Mouse (Mus musculus): ENCODE results near the gene Dhcr7.

Gene Dhcr7

GRCm38 (mm10) chr7:143837705-143838358 lies 14.9 kb downstream of the Dhcr7 start:
- Histone ChIP-seq H3K9me3 (ENCODE audit: low read length) (no peaks in the 10 kb centered on the region), H3K4me3 (replicated peaks; ENCODE audit: low read length) (no peak overlapping the region), H3K27me3 (ENCODE audit: insufficient read depth, low read length) (no peaks in the 10 kb centered on the region), H3K36me3 (ENCODE audit: insufficient read depth, low read length) (peaks cover 99% of the 10 kb centered on the region), H3K4me1 (replicated peaks; ENCODE audit: low read depth, low read length) (peaks cover 46% of the 10 kb centered on the region)
- TF ChIP-seq NANOG (IDR thresholded peaks at IDR 0.05; ENCODE audit: borderline replicate concordance, low read length) (no peak), POU5F1 (IDR thresholded peaks at IDR 0.05; ENCODE audit: borderline replicate concordance, low read length) (no peak), CTCF (conservative IDR thresholded peaks at IDR 0.05; ENCODE audit: low read length) (no peak)

DNA sequence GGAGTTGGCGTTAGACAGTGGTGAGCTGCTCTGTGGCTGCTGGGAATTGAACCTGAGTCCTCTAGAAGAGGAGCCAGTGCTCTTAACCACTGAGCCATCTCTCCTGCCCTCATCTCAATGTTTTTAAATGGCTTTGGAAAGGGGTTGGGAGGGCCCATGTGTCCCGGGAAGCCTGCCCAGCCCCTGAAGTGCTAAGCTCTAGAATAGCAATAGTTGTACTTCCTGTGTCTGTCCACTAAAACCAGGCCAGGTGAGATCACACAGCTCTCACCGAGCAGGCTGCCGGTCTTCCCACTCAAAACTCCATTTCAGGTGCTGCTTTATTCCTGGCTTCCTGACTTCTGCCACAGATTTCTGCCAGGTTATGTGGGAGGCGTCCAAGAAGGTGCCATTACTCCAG lies 17.2 kb downstream of the Dhcr7 start:
- Histone ChIP-seq H3K4me3 (replicated peaks; ENCODE audit: low read length) (no peak overlapping the region), H3K4me1 (replicated peaks; ENCODE audit: low read depth, low read length) (peaks cover 25% of the 10 kb centered on the region), H3K27me3 (ENCODE audit: insufficient read depth, low read length) (no peaks in the 10 kb centered on the region), H3K9me3 (ENCODE audit: low read length) (no peaks in the 10 kb centered on the region), H3K36me3 (ENCODE audit: insufficient read depth, low read length) (peaks cover 99% of the 10 kb centered on the region)
- TF ChIP-seq NANOG (IDR thresholded peaks at IDR 0.05; ENCODE audit: borderline replicate concordance, low read length) (no peak), POU5F1 (IDR thresholded peaks at IDR 0.05; ENCODE audit: borderline replicate concordance, low read length) (no peak), CTCF (conservative IDR thresholded peaks at IDR 0.05; ENCODE audit: low read length) (no peak)

DNA sequence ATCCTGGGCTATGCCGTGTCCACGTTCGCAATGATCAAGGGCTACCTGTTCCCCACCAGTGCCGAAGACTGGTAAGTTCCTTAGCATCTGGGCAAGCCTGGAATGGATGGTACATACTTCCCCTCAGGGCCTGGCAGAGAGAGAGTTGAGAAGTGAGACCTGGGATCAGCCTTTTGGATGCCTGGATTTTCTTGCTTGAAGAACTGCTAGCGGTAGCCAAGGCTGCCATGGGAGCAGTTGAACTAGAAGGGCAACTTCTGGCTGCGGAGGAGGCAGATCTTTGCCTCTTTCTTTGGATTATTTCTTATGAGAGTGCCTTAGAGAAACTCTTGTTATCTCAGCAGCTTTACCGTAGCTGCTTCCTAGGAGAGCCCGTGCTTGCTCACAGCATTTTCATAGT lies 18.4 kb downstream of the Dhcr7 start:
- Histone ChIP-seq H3K4me1 (replicated peaks; ENCODE audit: low read depth, low read length) (peaks cover 13% of the 10 kb centered on the region), H3K4me3 (replicated peaks; ENCODE audit: low read length) (no peak overlapping the region), H3K9me3 (ENCODE audit: low read length) (no peaks in the 10 kb centered on the region), H3K36me3 (ENCODE audit: insufficient read depth, low read length) (peaks cover 99% of the 10 kb centered on the region), H3K27me3 (ENCODE audit: insufficient read depth, low read length) (no peaks in the 10 kb centered on the region)
- TF ChIP-seq CTCF (conservative IDR thresholded peaks at IDR 0.05; ENCODE audit: low read length) (no peak), POU5F1 (IDR thresholded peaks at IDR 0.05; ENCODE audit: borderline replicate concordance, low read length) (no peak), NANOG (IDR thresholded peaks at IDR 0.05; ENCODE audit: borderline replicate concordance, low read length) (no peak)

- no peak for TF ChIP-seq CTCF (conservative IDR thresholded peaks at IDR 0.05; ENCODE audit: low read length)
- TF ChIP-seq NANOG (IDR thresholded peaks at IDR 0.05; ENCODE audit: borderline replicate concordance, low read length), result no peak
- no peak for TF ChIP-seq POU5F1 (IDR thresholded peaks at IDR 0.05; ENCODE audit: borderline replicate concordance, low read length)
- no peak overlapping the region for H3K4me3 ChIP-seq (replicated peaks; ENCODE audit: low read length)
- H3K27me3 ChIP-seq (ENCODE audit: insufficient read depth, low read length), result no peaks in the 10 kb centered on the region
- H3K4me1 ChIP-seq (replicated peaks; ENCODE audit: low read depth, low read length), result peaks cover 12% of the 10 kb centered on the region
- H3K36me3 ChIP-seq (ENCODE audit: insufficient read depth, low read length), result peaks cover 59% of the 10 kb centered on the region
- no peaks in the 10 kb centered on the region for H3K9me3 ChIP-seq (ENCODE audit: low read length)
These were observed 25.3 kb downstream of the Dhcr7 start for GRCm38 (mm10) chr7:143848127-143848767.

DNA sequence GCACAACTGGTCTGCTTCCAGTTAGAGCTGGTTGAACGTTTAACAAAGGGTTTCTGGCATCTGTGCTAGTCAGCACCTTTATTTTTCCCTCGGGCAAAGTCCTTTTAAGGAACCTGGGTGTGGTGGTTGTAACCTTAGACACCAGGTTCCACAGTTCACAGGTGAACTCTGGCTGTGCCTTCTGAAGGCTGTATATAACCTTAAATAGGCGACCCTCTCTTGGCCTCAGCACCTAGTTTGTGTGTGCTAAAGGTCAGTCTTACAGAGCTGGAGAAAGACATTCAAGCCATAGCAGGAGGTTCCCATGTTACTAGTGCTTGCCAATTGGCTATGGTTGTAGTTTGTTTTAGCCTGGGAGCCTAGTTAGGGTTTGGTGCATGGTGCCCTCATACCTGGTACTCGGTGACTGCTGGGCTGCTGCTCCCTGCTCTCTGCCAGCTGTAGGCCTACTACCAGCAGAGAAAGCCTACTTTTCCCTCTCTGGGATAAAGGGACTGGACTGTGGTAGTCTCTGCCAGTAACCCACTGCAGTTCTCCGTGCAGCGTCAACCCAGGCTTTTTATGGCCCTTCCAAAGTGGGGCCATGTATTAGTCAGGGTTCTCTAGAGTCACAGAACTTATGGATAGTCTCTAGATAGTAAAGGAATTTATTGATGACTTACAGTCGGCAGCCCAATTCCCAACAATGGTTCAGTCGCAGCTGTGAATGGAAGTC lies 26.0 kb downstream of the Dhcr7 start:
- H3K27me3 ChIP-seq (ENCODE audit: insufficient read depth, low read length), result no peaks in the 10 kb centered on the region
- H3K4me1 ChIP-seq (replicated peaks; ENCODE audit: low read depth, low read length), result peaks cover 12% of the 10 kb centered on the region
- H3K9me3 ChIP-seq (ENCODE audit: low read length), result no peaks in the 10 kb centered on the region
- H3K4me3 ChIP-seq (replicated peaks; ENCODE audit: low read length), result no peak overlapping the region
- H3K36me3 ChIP-seq (ENCODE audit: insufficient read depth, low read length), result peaks cover 52% of the 10 kb centered on the region
- TF ChIP-seq POU5F1 (IDR thresholded peaks at IDR 0.05; ENCODE audit: borderline replicate concordance, low read length) (no peak), CTCF (conservative IDR thresholded peaks at IDR 0.05; ENCODE audit: low read length) (no peak), NANOG (IDR thresholded peaks at IDR 0.05; ENCODE audit: borderline replicate concordance, low read length) (no peak)

DNA sequence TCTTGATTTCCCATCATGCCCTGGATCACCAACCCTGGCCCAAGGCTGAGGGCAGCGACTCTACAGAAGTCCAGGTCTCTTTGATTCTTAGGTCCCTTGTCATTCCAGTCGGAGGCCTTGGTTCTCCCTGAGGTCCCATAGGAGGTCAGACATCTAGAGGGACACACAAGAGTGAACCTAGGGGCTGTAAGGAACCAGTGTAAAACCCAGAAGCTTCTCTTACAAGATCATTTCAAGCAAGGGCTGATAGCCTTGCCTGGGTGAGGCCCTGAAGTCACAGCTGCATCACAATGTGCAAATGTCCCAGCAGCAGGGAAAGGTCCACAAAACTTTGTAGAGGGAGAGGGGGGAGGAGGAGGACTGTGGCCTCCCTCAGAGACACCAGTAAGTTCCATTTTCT lies 43.6 kb downstream of the Dhcr7 start, which contains the start of gene Gm498:
Gm498 (plus strand) TSS at position 301 of the 400 bp plus-strand sequence.
- H3K4me1 ChIP-seq (replicated peaks; ENCODE audit: low read depth, low read length), result no peaks in the 10 kb centered on the region
- H3K4me3 ChIP-seq (replicated peaks; ENCODE audit: low read length), result no peak within 1 kb of the TSS
- peaks cover 18% of the 10 kb centered on the region for H3K27me3 ChIP-seq (ENCODE audit: insufficient read depth, low read length)
- H3K36me3 ChIP-seq (ENCODE audit: insufficient read depth, low read length), result no peaks in the 10 kb centered on the region
- H3K9me3 ChIP-seq (ENCODE audit: low read length), result peaks cover 15% of the 10 kb centered on the region
- TF ChIP-seq POU5F1 (IDR thresholded peaks at IDR 0.05; ENCODE audit: borderline replicate concordance, low read length) (no peak), CTCF (conservative IDR thresholded peaks at IDR 0.05; ENCODE audit: low read length) (no peak), NANOG (IDR thresholded peaks at IDR 0.05; ENCODE audit: borderline replicate concordance, low read length) (no peak)

- no peaks in the 10 kb centered on the region for H3K4me1 ChIP-seq (replicated peaks; ENCODE audit: low read depth, low read length)
- H3K4me3 ChIP-seq (replicated peaks; ENCODE audit: low read length), result no peak overlapping the region
- peaks cover 19% of the 10 kb centered on the region for H3K9me3 ChIP-seq (ENCODE audit: low read length)
- TF ChIP-seq NANOG (IDR thresholded peaks at IDR 0.05; ENCODE audit: borderline replicate concordance, low read length), result no peak
- no peak for TF ChIP-seq CTCF (conservative IDR thresholded peaks at IDR 0.05; ENCODE audit: low read length)
- no peak for TF ChIP-seq POU5F1 (IDR thresholded peaks at IDR 0.05; ENCODE audit: borderline replicate concordance, low read length)
- no peaks in the 10 kb centered on the region for H3K36me3 ChIP-seq (ENCODE audit: insufficient read depth, low read length)
- peaks cover 18% of the 10 kb centered on the region for H3K27me3 ChIP-seq (ENCODE audit: insufficient read depth, low read length)
These were observed 45.9 kb downstream of the Dhcr7 start for GRCm38 (mm10) chr7:143868874-143869273.

GRCm38 (mm10) chr7:143883717-143884116 lies 60.8 kb downstream of the Dhcr7 start:
- Histone ChIP-seq H3K9me3 (ENCODE audit: low read length) (no peaks in the 10 kb centered on the region), H3K27me3 (ENCODE audit: insufficient read depth, low read length) (no peaks in the 10 kb centered on the region; the same call in 1 of the 2 replicates), H3K36me3 (ENCODE audit: insufficient read depth, low read length) (no peaks in the 10 kb centered on the region), H3K4me3 (replicated peaks; ENCODE audit: low read length) (no peak overlapping the region), H3K4me1 (replicated peaks; ENCODE audit: low read depth, low read length) (peaks cover 37% of the 10 kb centered on the region)
- TF ChIP-seq POU5F1 (IDR thresholded peaks at IDR 0.05; ENCODE audit: borderline replicate concordance, low read length) (no peak), CTCF (conservative IDR thresholded peaks at IDR 0.05; ENCODE audit: low read length) (no peak), NANOG (IDR thresholded peaks at IDR 0.05; ENCODE audit: borderline replicate concordance, low read length) (no peak)
